Mouse (Mus musculus) limb, embryonic 14.5 days (tissue): ENCODE results near the gene Nck1. TPM values are rescaled to one million over a fixed set of nuclear protein-coding genes. Genes with fewer than 3 reads are reported as not detected.
A peak's percentile ranks its signal among the peaks of the same experiment; 100 is the strongest.

Experiments used
- ATAC-seq: fragments of 200-750 bp; cut with Nextera tagmentation; 2 replicates; pipeline ENCODE4 v1.8.0; 2017; ENCODE audit warnings: low read depth, moderate number of reproducible peaks, moderate TSS enrichment; ENCODE audit not compliant: low FRiP score
- DNase-seq: peaks from one replicate; pipeline ENCODE4 v3.0.0-alpha.2; 2015; ENCODE audit warnings: low spot score
- H3K27ac ChIP-seq: fragments of 300-500 bp; sonication (generic); replicated peaks from 2 replicates; pipeline ENCODE4 v1.5.1; 2014; ENCODE audit warnings: low read depth, mild to moderate bottlenecking, low read length, moderate library complexity, mixed read lengths
- H3K27me3 ChIP-seq: fragments of 300-500 bp; sonication (generic); 2 replicates; pipeline ENCODE4 v1.6.1; 2014; ENCODE audit warnings: low read length, mixed read lengths; ENCODE audit not compliant: control insufficient read depth, insufficient read depth
- H3K36me3 ChIP-seq: fragments of 300-500 bp; sonication (generic); 2 replicates; pipeline ENCODE4 v1.6.1; 2014; ENCODE audit warnings: mild to moderate bottlenecking, low read length, moderate library complexity, mixed read lengths; ENCODE audit not compliant: control insufficient read depth, insufficient read depth
- H3K4me1 ChIP-seq: fragments of 300-500 bp; sonication (generic); 2 replicates; pipeline ENCODE4 v1.6.1; 2014; ENCODE audit warnings: antibody characterized with exemption, low read length, mixed read lengths; ENCODE audit not compliant: control insufficient read depth, insufficient read depth
- H3K4me2 ChIP-seq: fragments of 300-500 bp; sonication (generic); replicated peaks from 2 replicates; pipeline ENCODE4 v1.6.1; 2014; ENCODE audit warnings: low read depth, mild to moderate bottlenecking, low read length, moderate library complexity; ENCODE audit not compliant: severe bottlenecking
- H3K4me3 ChIP-seq: fragments of 300-500 bp; sonication (generic); replicated peaks from 2 replicates; pipeline ENCODE4 v1.5.1; 2014; ENCODE audit warnings: low read length
- H3K9ac ChIP-seq: fragments of 300-500 bp; sonication (generic); 2 replicates; pipeline ENCODE4 v1.6.1; 2014; ENCODE audit warnings: mild to moderate bottlenecking, low read depth, low read length, moderate library complexity; ENCODE audit not compliant: severe bottlenecking
- H3K9me3 ChIP-seq: fragments of 300-500 bp; sonication (generic); 2 replicates; pipeline ENCODE4 v1.6.1; 2016; ENCODE audit warnings: low read length; ENCODE audit not compliant: control insufficient read depth
- POLR2A ChIP-seq: fragments of 200-500 bp; IDR thresholded peaks from 2 replicates; pipeline ENCODE4 v1.8.0; 2012; ENCODE audit warnings: inconsistent platforms, mild to moderate bottlenecking, moderate library complexity, borderline replicate concordance; ENCODE audit not compliant: insufficient read depth, insufficient read length; ENCODE audit errors: extremely low read depth
- WGBS: fragments of 180-500 bp; shearing (Covaris S2); extraction: QIAGEN DNeasy Blood & Tissue Kit; methylation state at CpG from one replicate; pipeline ENCODE4 v1.1.7; 2014; 5-methylcytosine and 5-hydroxymethylcytosine counted together
- polyA plus RNA-seq, 2 experiments: library from polyadenylated mRNA; depleted of rRNA in 1 of 2; stranded (reverse) in 1 of 2; unstranded in 1 of 2; fragments of >200 nt; fragmentation: Nextera tagmentation in 1 of 2; extraction: Ambion mirVana in 1 of 2; gene quantifications; 2 replicates each; pipeline versions ENCODE4 v1.2.1 to v1.2.3; 2012 to 2014

Nck1 gene
- polyA plus RNA-seq, 2 experiments: 49.3 to 67.3 TPM

GRCm38 (mm10) chr9:100446059-100446686 is 99.8 kb downstream of the Nck1 start:
- Histone ChIP-seq H3K36me3 (no peaks in the 10 kb centered on the region), H3K4me2 (peak overlapping the region; percentile 76), H3K9ac (peak overlapping the region; percentile 55), H3K27me3 (no peaks in the 10 kb centered on the region), H3K4me1 (no peaks in the 10 kb centered on the region), H3K9me3 (no peaks in the 10 kb centered on the region), H3K4me3 (peak overlapping the region; percentile 49), H3K27ac (0 out of 2 replicates have a peak overlapping the region, but pooled peaks have one; percentile 33)
- WGBS: 2% methylated on average over 32 of the region's 32 CpGs
- DNase-seq (peak; percentile 87), ATAC-seq (peak; percentile 83)
- TF ChIP-seq POLR2A: no peak

Other genes starting within 250 kb of the Nck1 start
- gene Il20rb, start 59.3 kb downstream of the Nck1 start, polyA plus RNA-seq (2012; rRNA removed): 3.8 and 4.0 TPM in 2 replicates
- 2.6 and 4.5 TPM in 2 replicates for gene Il20rb, start 59.3 kb downstream of the Nck1 start, polyA plus RNA-seq (2014; fragmentation: Nextera tagmentation; extraction: Ambion mirVana)
- 1.8 and 2.2 TPM in 2 replicates for gene Slc35g2, start 25.0 kb upstream of the Nck1 start, polyA plus RNA-seq (2012; rRNA removed)
- gene Slc35g2, start 25.0 kb upstream of the Nck1 start, polyA plus RNA-seq (2014; fragmentation: Nextera tagmentation; extraction: Ambion mirVana): 3.0 and 4.1 TPM in 2 replicates
- gene Stag1, start 51.7 kb upstream of the Nck1 start, polyA plus RNA-seq (2012; rRNA removed): 23.9 and 35.0 TPM in 2 replicates
- gene Stag1, start 51.7 kb upstream of the Nck1 start, polyA plus RNA-seq (2014; fragmentation: Nextera tagmentation; extraction: Ambion mirVana): 45.5 and 50.9 TPM in 2 replicates